Mouse (Mus musculus) thymus, adult 2 months (tissue): ENCODE data around the gene Zfp275.

Experiments
- CTCF ChIP-seq: fragments of 200-500 bp; IDR thresholded peaks from 2 replicates; pipeline ENCODE4 v1.5.1; 2012; ENCODE audit warnings: mild to moderate bottlenecking, control low read depth, low read length, moderate library complexity, borderline replicate concordance; ENCODE audit not compliant: control insufficient read depth, poor library complexity, insufficient read depth; ENCODE audit errors: extremely low read depth
- POLR2A ChIP-seq: fragments of 200-500 bp; IDR thresholded peaks from 2 replicates; pipeline ENCODE4 v1.6.1; 2012; ENCODE audit warnings: mild to moderate bottlenecking, low read length, control low read depth, moderate library complexity; ENCODE audit not compliant: control insufficient read depth, poor library complexity, insufficient read depth; ENCODE audit errors: extremely low read depth

DNA sequence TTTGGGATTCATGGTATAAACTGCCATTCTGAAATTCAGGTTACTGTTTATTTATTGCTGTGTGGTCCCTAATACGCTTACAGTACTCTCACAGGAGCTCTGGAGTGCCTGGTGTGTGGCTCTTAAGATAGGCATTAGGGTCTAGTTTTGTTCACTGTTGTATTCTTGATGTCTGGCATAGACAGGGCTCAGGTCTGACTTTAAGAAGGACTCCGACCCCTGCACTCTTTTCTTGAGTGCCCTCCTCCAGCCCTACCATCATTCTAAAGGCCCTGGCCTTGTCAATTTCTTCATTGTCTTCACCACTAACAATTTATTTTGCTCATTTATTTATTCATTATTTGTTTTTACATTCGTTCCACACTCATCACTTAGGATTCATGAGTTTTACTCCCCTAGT lies 353 bp upstream of the Zfp275 start:
- TF ChIP-seq POLR2A, result no peak
- TF ChIP-seq CTCF, result no peak
